Mouse (Mus musculus): ENCODE measurements around the gene Cse1l.

Gene Cse1l

DNA sequence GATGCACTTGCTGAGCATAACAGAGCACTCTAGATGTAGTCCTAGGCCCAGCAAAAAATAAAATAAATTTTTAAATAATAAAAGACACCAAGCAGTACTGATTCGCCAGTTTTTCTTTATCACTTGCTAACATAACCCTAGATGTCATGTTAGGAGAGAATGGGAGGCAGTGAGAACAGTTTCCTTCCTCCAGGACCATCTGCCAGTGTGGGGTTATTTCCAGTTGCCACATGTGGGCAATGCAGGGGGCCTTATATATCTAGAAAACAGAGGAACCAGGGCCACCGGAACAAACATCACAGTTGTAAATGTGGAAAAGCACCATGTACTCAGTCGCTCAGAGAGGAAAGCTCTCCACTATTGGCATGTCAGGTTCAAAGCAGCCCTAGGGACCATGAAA, 71.7 kb downstream of the Cse1l start:
- DNase-seq: no peak

DNA sequence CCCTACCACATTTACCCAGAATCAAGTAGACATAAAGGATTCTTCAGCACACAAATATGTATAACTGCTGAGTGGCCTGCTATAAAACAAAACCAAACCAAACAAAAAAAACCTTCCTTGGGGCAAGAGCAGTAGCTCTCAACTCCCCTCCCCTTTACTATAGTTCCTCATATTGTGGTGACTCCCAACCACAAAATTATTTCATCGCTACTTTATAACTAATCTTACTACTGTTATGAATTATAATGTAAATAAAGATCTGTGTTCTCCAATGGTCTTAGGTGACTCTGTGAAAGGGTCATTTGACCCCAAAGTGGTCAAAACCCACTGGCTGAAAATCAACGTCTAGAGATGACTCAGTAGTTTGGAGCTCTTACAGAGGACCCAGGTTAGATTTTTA, 74.3 kb downstream of the Cse1l start:
- no peak for DNase-seq

DNA sequence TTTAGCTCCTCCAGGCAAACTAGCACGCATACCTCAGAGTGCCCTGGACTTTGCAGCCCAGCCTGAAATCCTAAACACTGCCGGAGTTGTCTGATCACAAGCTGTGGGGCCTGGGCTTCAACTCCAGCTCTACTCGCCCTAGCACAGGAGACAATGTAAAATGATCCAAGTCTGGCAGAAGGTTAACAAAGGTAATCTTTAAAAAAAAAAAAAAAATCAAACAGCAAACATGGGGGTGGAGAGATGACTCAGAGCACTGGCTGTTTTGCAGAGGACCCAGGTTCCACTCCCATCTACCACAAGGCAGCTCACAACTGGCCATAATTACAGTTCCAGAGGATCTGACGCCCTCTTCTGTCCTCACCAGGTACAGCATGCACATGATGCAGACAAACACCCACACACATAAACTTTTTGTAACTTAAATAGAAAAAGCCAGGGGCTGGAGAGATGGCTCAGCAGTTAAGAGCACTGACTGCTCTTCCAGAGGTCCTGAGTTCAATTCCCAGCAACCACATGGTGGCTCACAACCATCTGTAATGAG, 77.6 kb downstream of the Cse1l start:
- DNase-seq: no peak

DNA sequence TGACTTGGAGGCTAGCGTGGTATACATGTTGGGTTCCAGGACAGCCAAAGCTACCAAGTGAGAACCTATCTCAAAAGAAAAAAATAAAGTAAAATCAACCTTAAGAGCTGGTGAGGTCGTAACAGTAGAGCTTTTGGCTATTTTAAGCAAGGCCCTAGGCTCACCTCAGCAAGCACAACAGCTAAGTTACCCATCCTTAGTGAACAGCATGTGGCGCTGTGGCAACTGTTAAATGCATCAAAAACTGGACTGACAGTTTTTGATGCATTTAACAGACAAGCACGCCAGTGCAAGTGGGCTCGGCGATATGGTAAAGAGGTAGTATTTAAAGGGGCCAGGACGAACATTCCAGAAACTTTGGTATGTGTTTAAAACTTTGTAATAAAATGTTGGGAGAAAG, 85.0 kb downstream of the Cse1l start:
- DNase-seq: no peak

DNA sequence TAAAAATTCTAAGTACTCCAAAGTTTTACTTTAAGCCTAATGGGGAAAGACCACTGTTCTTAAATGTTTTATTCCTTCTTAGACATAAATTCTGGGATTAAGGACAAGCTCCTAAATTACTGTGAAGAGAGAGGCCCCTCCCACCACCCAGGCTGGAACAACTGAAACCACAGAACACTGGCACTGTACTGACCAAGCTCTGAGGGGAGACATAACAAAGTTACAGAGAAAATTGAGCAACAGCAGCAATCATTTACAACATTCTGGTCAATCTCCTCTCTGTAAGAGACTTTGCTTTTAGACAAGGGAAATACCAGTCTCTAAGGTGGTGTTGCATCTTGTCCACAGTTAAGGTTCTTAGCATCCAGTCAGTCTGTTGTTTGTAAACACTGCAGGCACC, 86.1 kb downstream of the Cse1l start:
- DNase-seq: no peak

DNA sequence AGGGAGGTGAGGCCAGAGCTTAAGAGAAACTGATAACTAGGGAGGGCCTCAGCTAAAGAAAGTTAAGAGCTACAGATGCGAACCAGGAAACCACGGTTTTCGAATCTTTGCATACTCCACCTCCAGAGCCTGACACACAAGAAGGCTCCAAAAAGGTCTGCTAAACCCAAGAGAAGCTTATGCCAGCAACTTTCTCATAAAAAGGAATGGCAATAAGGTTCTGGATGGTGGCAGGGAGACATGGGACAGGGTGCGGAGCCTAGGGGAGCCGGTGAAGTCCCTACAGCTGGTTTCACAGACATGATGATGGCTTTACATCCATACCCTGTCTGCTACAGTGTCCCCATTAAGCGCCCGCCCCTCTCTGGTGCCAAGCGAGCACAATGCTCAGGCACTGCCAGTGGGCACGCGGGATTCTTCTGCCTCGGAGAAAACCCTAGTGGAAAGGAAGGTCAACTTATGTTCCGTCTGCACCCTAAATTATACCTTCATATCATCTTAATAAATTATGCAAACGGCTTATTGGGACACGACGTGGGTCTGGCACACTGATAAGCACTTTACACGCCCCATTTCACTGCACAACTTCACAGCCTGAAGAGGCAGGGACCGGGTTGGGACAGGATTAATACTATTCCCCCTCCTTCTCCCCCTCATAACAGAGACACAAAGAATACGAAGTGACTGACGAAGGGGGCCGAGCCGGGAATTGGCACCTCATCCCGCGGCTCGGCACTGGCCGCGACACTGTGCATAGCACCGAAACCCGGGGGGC, 89.4 kb downstream of the Cse1l start:
- DNase-seq: peak in 1 of 2 experiments; percentile 37
